In the genomic region with DNA sequence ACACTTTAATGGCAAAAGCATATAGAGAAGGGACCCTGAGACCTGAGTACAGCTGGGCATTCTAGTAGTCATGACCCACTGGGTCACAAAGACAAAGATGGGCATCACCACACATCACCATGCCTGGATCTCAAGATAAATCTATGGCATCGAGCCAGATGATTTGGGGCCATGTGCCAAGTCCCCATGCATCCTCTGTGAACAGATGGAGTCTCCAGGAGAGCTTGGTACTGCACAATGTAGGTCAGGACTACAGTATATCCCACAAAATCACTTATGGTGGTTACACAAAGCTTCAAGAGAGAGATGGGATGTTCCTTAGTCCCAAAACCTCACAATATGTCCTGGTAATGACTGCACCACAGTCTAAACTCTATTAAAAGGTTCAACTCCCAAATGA, we compare ENCODE assay signal across 15 mouse cellular contexts.
DNase-seq lines count a peak whose midpoint lies in the region; ATAC-seq and TF ChIP-seq lines count a peak whose summit lies in the region.
"Had no signal": no experiment of that assay in that cellular context is flagged by ENCODE, and none has a peak within 500 bp of the region (broad histone marks: within the 10 kb centered on the region; RNA-seq: fewer than 3 reads in every experiment).

No protein-coding gene starts in this region.

- no peak for TF ChIP-seq CTCF in kidney, adult 2 months (conservative IDR thresholded peaks at IDR 0.05; ENCODE audit: insufficient read depth, insufficient read length, low read depth, low read length)

- peaks cover 34% of the 10 kb centered on the region for H3K4me1 ChIP-seq in kidney, adult 2 months (ENCODE audit: control insufficient read depth, insufficient read depth, low read length)
- H3K4me1 ChIP-seq in kidney, embryonic 16.5 days (ENCODE audit: insufficient read depth, low read length), result peaks cover 8% of the 10 kb centered on the region; the same call in 1 of the 2 replicates
- H3K4me1 ChIP-seq in heart, embryonic 10.5 days, result peaks cover 6% of the 10 kb centered on the region; the same call in 1 of the 2 replicates

- WGBS in kidney, adult 2 months, result 68% methylated on average over 1 of the region's 1 CpGs
- WGBS in kidney, embryonic 16.5 days, result 81% methylated on average over 1 of the region's 1 CpGs
- 90% methylated on average over 1 of the region's 1 CpGs for WGBS in heart, embryonic 10.5 days

- peak overlapping the region; percentile 19; the same call in 1 of the 2 replicates for H3K27ac ChIP-seq in kidney, adult 2 months (ENCODE audit: insufficient read depth, low read depth, low read length)
- no peak overlapping the region for H3K27ac ChIP-seq in kidney, embryonic 16.5 days (ENCODE audit: low read length)
- no peak overlapping the region for H3K27ac ChIP-seq in heart, embryonic 10.5 days
- H3K27ac ChIP-seq: heart, adult 2 months had no signal

- no peak overlapping the region for H3K4me3 ChIP-seq in kidney, adult 2 months (ENCODE audit: insufficient read depth, low read depth, low read length)
- no peak overlapping the region for H3K4me3 ChIP-seq in kidney, embryonic 16.5 days (ENCODE audit: low read length)
- H3K4me3 ChIP-seq in heart, embryonic 10.5 days, result no peak overlapping the region
- H3K4me3 ChIP-seq: heart, adult 2 months; myocyte had no signal

- peak; percentile 17 for DNase-seq in adrenal gland, postnatal 25 days
- no peak for DNase-seq in adrenal gland, adult 2 months
- DNase-seq in kidney, adult 2 months, result no peak
- peak; percentile 54 for DNase-seq in MN1 (ENCODE audit: low spot score)
- peak; percentile 94 for DNase-seq in cerebellum, adult 9-11 months
- no peak for DNase-seq in heart, embryonic 10.5 days (ENCODE audit: low spot score)
- DNase-seq in adrenal gland, postnatal 4 days (ENCODE audit: low spot score in 2 of 2), result no peak
- DNase-seq: heart, adult 2 months; kidney, adult 11 months; kidney, postnatal 36 days; spleen, adult 18-20 months; thymus, postnatal 36 days had no signal

- no peak for TF ChIP-seq POLR2A in kidney, adult 2 months (IDR thresholded peaks at IDR 0.05; ENCODE audit: low read depth, low read length)

- H3K27me3 ChIP-seq in kidney, adult 2 months (replicated peaks; ENCODE audit: control insufficient read depth, insufficient read depth, low read length), result no peaks in the 10 kb centered on the region
- H3K27me3 ChIP-seq in kidney, embryonic 16.5 days (ENCODE audit: insufficient read depth, low read length), result no peaks in the 10 kb centered on the region
- H3K27me3 ChIP-seq in heart, embryonic 10.5 days (ENCODE audit: insufficient read depth, poor library complexity, severe bottlenecking), result no peaks in the 10 kb centered on the region
- H3K27me3 ChIP-seq: CH12.LX had no signal

- H3K9me3 ChIP-seq in kidney, embryonic 16.5 days (ENCODE audit: low read length), result no peaks in the 10 kb centered on the region
- H3K9me3 ChIP-seq in heart, embryonic 10.5 days, result no peaks in the 10 kb centered on the region

- H3K9ac ChIP-seq in kidney, embryonic 16.5 days (replicated peaks; ENCODE audit: low read length), result no peak overlapping the region

- H3K36me3 ChIP-seq in kidney, adult 2 months (ENCODE audit: control insufficient read depth, insufficient read depth, low read length), result no peaks in the 10 kb centered on the region
- H3K36me3 ChIP-seq in kidney, embryonic 16.5 days (ENCODE audit: insufficient read depth, low read length), result no peaks in the 10 kb centered on the region
- no peaks in the 10 kb centered on the region for H3K36me3 ChIP-seq in heart, embryonic 10.5 days

- ATAC-seq in kidney, embryonic 16.5 days (ENCODE audit: low FRiP score, low TSS enrichment), result no peak

- H3K4me2 ChIP-seq in kidney, embryonic 16.5 days (replicated peaks; ENCODE audit: low read depth, low read length), result no peak overlapping the region

Comparison
In these comparisons a context has a peak if more than half of its experiments do, and no peak if none do; other contexts are left out.
1. DNase-seq: peak in adrenal gland, postnatal 25 days (single experiment), MN1 (single experiment) and cerebellum, adult 9-11 months (single experiment); none in adrenal gland, adult 2 months (single experiment), kidney, adult 2 months (single experiment), heart, embryonic 10.5 days (single experiment) and adrenal gland, postnatal 4 days (0 of 2).